Mouse (Mus musculus) c-Kit-negative CD71-positive TER-119-positive erythroid progenitor cells, embryonic 14.5 days (primary cell): Measurements from ENCODE around the gene Mfng.

Source experiments
- DNase-seq: peaks from one replicate; pipeline ENCODE4 v3.0.0-alpha.2; 2013; ENCODE audit warnings: low read depth, low spot score

The Mfng gene

GRCm38 (mm10) chr15:78787287-78787856 lies 14.1 kb upstream of the Mfng start:
- DNase-seq: no peak

- no peak for DNase-seq
Observed at GRCm38 (mm10) chr15:78786411-78786818, 13.1 kb upstream of the Mfng start.

- DNase-seq: no peak
Observed at GRCm38 (mm10) chr15:78785961-78786360, 12.7 kb upstream of the Mfng start.

GRCm38 (mm10) chr15:78785258-78785657 lies 12.0 kb upstream of the Mfng start:
- DNase-seq: no peak

GRCm38 (mm10) chr15:78784520-78784919 lies 11.2 kb upstream of the Mfng start:
- DNase-seq: no peak

GRCm38 (mm10) chr15:78782348-78783103 lies 9.3 kb upstream of the Mfng start:
- DNase-seq: no peak

- DNase-seq: no peak
Observed at GRCm38 (mm10) chr15:78780908-78781307, 7.6 kb upstream of the Mfng start.

GRCm38 (mm10) chr15:78780359-78780758 lies 7.1 kb upstream of the Mfng start:
- DNase-seq: no peak

- DNase-seq: no peak
Observed at GRCm38 (mm10) chr15:78779690-78780089, 6.4 kb upstream of the Mfng start.

GRCm38 (mm10) chr15:78779253-78779652 lies 6.0 kb upstream of the Mfng start:
- DNase-seq: no peak

GRCm38 (mm10) chr15:78778077-78778870 lies 5.0 kb upstream of the Mfng start:
- DNase-seq: peak; percentile 20

GRCm38 (mm10) chr15:78772856-78773255 lies 419 bp downstream of the Mfng start:
- DNase-seq: no peak

- no peak for DNase-seq
Observed at GRCm38 (mm10) chr15:78772368-78772763, 909 bp downstream of the Mfng start.

- no peak for DNase-seq
Observed at GRCm38 (mm10) chr15:78771531-78772367, 1.5 kb downstream of the Mfng start.

- no peak for DNase-seq
Observed at GRCm38 (mm10) chr15:78770983-78771355, 2.3 kb downstream of the Mfng start.

GRCm38 (mm10) chr15:78770234-78770982 lies 2.9 kb downstream of the Mfng start:
- no peak for DNase-seq

GRCm38 (mm10) chr15:78769064-78769463 lies 4.2 kb downstream of the Mfng start:
- DNase-seq: no peak

- DNase-seq: no peak
Observed at GRCm38 (mm10) chr15:78763704-78764103, 9.6 kb downstream of the Mfng start.

GRCm38 (mm10) chr15:78763210-78763609 lies 10.1 kb downstream of the Mfng start:
- no peak for DNase-seq

GRCm38 (mm10) chr15:78761112-78761511 lies 12.2 kb downstream of the Mfng start:
- no peak for DNase-seq

- DNase-seq: no peak
Observed at GRCm38 (mm10) chr15:78758132-78758531, 15.1 kb downstream of the Mfng start.
